Mouse (Mus musculus) R1 (cell line): ENCODE measurements around the gene Rxrg.

Experiments
- DNase-seq: peaks from one replicate; pipeline ENCODE4 v3.0.0-alpha.2; 2018; ENCODE audit warnings: low read depth, low spot score

The Rxrg gene

DNA sequence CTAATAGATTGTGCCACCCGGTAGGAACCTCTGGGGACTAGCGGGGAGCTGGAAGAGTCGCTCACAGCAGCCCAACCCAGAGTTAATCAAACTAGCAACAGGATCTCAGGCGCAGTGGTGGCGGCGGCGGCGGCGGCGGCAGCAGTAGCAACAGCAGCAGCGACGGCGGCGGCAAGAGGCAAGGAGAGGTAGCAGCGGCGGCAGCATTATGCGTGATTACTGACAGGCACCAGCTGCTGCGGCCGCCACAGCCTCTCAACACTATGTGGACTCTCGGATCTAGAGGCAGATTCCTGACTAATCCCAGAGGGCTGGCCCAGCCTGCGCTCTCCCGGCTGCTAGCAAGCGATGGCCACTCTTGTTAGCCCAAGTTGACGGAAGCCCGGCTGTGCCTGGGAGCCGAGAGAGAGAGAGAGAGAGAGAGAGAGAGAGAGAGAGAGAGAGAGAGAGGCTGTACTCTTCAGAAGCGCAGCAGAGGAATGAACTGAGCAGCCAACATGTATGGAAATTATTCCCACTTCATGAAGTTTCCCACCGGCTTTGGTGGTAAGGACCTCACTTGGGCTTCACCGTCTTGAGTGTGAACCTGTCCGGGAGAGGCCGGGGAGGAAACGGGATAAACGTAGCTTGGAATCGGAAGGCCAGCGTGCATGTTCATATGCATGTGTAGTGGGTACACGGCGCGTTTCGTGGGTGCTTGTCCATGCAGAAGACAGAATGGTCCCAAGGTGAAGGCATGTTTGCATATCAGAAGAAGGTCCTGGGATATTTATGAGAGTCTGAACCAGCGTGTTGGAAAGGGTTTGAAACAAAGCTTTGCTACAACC is at the start of gene Rxrg:
Rxrg (plus strand) TSS at position 130 of the 827 bp plus-strand sequence.
- peak; percentile 57 for DNase-seq

DNA sequence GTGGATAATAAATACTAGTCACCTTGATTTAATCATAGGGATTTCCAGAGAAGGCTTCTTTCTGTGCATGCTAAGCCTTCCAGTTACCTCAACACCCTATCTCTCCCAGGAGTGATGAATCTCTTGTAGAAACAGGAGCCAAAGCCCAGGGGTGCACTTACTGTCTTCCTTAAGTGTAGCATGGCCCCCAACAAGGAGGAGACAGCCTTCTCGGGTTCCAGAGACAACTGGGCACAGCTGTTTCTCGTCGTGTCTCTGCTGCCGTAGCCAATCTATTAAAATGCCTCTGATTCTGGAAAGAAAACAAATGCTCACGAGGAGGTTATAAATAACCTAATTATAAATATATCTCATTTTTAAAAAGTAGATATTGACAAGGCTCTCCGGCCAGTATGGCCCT is 48.9 kb upstream of the Rxrg start:
- DNase-seq: no peak

DNA sequence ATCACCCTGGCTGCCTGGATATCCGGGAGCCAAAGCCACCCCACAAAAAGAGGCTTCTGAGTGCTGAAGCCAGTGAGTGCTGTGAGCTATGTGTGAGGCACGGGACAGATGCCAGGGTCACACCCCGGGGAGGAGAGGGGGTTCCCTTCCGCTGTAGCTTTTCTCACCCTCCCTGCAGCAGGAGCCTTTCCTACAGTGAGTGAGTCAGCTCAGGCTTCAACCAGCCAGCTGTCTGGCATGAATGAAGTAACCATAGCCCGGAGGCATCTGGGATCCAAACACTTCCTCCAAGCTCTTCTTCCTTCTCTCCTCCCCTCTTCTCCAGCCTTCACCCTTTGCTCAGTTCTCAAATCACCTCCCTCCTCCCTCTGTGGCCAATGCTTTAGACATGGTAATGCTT is 46.6 kb upstream of the Rxrg start:
- DNase-seq: no peak

DNA sequence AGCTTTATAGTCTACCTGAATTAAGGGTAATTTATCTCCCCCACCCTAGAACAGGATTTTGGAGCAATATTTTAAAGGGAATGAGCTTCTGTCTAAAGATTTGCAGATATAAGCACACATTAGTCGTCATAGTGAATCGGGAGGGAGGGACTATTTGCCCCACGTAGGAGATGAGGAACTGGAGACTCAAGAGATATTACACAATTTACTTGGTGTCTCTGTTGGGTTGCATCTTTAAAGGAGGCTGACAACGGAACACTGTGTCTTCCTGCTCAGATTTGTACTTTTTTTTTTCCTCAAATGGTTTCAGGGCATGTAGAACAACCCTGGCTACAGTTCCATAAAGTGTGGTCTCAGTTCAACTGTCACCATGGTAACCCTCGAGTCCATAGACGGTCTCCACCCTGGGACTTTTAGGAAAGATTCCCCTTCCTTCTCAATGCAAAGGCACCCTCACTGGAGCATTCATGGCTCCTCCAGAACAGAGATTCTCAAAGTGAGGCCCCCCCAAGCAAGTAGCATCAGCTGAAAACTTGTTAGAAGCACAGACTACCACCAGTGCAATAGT is 44.1 kb upstream of the Rxrg start:
- DNase-seq: peak; percentile 23

DNA sequence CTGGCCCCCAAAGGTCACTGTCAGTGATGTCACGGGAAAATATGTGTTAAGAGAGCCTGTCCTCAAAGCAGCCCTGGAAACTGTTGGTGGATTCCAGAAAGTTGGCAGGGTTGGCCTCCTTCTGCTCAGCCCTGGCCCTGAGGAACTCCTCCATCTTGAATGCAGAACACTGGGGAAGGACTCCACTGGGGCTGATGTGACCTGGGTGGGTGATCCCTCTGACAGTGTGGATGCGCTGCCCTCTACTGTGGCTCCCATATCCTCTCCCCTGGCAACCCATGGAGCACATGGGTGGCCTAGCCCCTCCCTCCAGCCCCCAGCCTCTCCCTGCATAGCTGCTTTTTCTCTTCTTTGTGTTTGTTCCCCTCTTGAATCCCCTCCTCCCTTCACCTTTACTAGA is 31.6 kb upstream of the Rxrg start:
- no peak for DNase-seq

DNA sequence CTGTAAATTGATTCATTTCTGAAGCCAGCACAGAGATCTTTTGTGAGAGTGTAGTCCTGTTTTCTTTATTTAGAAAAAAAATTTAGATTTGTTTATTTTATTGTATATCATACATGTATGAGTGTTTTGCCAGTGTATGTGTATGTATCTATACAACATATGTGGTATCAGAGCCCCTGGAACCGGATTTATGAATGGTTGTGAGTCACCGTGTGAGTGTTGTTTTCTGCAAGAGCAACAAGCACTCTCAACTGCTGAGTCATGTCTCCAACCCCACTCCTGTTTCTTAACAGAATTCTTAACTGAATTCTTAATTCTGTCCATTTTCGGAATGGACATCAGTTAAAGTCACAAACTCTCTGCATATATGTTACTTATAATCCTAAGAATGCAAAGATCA is 19.1 kb upstream of the Rxrg start:
- no peak for DNase-seq

DNA sequence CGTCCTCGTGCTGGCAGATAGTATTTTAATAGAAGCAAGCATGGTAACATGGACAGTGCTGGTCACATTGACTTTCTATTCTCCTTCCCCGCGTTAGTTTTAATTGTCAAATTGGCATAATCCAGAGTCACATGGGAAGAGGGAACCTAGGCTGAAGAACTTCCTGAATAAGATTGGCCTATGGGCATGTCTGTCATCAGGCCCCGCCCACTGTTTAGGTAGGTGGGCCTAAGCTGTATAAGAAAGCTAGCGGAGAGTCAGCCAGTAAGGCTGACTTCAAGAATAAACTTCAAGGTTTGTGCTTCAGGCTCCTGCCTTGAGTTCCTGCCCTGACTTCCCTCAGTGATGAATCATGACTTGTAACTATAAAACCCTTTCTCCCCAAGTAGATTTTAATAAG is 15.0 kb upstream of the Rxrg start:
- DNase-seq: peak; percentile 83

DNA sequence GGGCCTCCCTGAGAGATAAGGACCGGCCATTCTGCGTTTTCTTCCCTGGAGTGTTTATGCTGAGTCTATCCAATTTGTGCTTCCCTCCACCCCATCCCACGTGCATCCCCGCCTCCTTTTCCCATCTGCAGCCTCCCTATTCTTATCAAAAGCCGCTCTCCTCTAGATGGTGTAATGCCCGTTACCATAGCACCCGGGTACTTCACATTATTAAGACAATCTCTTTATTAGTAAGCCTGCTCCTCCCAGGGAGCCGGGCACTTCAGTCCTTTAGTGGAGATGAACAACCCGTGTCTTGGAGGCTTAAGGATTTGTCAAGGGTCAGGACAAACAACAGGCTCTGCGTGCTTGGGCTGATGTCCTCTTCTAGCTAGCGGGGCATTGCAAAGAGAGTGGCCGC is 14.3 kb upstream of the Rxrg start:
- DNase-seq: peak; percentile 39

DNA sequence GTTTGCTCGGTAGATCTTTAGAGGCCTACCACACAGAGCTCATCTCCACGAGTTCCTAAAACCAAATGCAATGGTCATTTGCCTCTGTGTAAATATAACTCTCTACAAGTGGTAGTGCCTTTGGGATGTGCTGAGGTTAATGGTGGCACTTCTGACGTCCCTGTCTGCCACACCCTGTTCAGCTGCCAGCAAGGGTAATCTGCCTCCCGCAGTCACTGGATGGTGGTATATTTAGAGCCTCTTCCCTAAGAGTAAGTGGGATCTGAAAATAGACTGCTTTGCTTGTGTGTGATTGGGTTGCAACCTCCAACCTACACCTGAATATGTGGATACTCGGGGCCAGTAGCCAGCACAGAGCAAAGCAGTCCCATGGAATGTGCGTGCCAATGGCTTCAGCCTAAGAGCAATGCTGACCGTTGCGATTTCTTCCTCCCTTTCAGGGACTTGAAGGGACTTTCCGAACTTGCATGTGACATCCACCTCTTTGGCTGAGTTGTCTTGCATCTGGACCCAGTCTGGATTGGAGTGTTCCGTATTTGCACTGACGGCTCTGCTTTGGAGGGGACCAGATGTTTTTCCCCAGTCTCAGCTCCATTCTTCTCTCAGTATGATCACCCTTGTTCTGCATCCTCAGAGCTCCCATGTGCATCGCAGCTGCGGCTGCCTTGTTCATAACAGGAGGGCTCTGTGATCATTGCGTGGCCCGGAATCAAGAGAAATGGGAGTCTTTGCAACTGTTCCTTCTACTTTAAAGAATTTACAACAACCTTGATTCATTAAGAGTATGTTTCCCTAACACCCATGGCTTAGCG is 9.2 kb upstream of the Rxrg start:
- no peak for DNase-seq

DNA sequence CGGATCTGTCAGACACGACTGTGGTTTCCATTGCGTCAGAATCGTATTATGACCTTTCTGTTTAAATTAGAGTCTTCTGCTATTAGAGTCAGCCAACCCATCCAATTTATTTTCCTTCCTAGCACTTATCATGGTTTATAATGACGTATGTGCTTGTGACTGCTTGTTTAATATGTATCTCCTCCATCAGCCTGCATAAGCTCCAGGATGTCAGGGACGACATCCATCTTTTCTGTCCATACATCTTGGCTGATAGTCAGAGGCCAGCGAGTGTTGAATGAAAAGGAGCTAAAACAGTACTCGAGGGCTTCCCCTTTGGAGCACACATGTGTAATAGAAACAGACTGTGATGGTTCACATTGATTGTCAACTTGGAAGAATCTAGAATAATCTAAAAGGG is 6.0 kb upstream of the Rxrg start:
- no peak for DNase-seq

DNA sequence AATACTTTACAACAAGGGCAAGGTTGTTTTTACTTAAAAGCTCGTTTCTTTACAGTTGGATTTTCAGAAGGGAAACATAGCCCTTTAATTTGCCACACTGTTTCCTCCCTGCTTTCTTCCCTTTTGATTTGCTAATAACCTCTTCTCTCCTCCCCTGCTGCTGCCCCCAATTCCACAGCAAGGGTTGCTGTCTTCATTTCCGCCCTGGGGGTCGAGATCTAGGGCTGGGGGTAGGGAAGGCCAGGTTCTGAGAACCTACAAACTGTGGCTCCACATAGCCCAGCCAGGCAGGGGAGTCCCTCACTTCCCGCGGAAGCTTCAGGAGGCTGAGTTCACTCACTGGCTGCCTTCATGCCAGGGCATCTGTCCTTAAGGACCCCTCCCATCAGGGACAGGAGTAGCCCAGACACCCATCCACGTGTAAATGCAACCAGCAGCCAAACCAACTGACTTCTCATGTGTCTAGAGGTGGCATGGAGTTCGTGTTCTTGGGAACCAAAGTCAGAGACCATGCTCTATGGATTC is 1.1 kb downstream of the Rxrg start:
- DNase-seq: peak; percentile 61

DNA sequence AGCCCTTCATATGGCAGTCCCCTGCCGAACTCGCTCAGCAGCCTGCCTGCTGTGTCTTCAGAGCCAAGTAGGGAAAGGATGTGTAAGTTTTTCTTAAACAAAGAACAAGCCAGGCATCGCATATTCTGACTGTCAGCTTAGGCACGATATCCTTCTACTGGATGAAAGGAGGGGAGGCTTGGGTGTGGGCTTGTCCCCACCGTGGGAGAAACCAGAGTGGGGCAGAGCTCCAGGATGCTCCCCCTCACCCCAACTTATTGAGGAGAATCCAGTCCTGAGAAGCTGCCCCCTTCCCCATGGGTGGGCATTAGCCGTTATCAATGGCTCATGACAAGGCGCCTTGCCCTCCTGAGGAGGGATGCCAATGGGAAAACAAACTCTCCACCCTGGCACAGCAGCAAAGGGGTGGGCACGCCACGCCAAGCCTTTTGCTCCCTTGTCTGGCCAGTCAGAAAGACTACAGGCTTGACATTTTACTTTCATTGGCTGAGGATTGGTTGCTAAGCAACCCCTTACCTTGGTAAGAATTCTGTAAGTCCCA is 10.1 kb downstream of the Rxrg start:
- peak; percentile 65 for DNase-seq

DNA sequence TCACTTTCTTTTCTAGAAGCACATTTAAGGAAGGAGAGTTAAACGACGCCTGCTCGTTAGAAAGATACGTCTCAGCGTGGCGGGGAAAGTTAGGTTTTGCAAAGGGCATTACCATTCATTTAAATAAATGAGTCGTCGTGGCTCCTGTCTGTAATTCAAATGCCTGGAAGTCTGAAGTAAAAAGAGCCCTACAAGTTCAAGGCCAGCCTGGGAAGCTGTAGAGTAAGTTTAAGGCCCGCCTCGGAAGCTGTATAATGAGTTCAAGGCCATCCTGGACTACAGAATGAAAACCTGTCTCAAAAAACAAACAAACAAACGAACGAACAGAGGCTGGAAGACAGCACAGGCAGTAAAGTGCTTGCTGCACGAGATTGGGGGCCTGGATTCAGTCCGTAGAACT is 18.9 kb downstream of the Rxrg start:
- peak; percentile 57 for DNase-seq

DNA sequence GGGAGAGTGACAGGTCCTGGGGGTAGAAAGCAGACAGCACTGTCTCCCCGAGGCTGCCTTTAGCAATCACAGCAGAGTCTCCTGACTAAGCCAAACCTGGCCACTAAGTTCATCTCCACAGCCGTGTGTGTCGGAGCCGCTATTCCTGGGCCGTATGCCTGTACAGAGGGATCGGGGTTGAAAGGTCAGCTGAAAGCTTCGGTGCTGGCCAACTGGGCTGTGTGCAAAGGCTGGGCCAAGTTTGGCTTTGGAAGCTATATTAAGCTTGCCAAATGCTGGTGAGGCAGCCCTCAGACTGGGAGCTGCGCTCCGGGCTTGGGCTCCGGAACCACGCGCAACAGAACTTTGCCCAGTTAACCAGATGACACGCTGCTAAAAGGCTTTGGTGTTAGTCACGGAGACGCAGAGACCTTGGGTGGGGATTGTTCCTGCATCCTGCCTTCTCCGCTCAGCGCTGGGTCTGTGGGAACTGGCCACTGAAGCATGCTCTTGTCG is 19.9 kb downstream of the Rxrg start:
- no peak for DNase-seq

DNA sequence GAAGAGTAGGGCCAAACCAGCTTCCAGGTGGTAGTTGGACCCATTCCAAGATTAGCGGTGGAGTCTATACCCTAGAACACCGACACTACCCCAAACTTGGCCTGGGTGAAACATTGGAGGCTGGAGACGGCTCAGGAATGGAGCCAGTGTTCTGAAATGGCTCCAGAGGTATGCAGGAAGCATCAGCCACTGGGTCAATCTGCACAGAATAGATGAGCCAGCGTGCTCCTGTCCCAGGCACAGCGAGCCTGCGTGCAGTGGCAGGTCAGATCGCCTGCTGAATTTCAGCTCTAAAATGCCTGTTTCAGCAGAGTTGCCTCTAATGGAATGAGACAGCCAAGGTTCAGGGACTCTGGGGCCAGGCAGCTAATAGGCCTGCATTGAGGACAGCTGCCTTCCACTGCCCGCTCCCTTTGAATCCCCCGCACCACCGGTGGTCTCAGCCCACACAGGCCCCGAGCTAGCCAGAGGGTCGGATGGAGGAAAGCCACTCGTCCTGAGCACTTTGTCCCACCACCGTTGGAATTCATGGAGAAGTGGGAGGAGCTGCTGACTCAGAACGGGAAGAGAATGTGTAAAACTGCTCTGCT is 22.1 kb downstream of the Rxrg start:
- peak; percentile 49 for DNase-seq

DNA sequence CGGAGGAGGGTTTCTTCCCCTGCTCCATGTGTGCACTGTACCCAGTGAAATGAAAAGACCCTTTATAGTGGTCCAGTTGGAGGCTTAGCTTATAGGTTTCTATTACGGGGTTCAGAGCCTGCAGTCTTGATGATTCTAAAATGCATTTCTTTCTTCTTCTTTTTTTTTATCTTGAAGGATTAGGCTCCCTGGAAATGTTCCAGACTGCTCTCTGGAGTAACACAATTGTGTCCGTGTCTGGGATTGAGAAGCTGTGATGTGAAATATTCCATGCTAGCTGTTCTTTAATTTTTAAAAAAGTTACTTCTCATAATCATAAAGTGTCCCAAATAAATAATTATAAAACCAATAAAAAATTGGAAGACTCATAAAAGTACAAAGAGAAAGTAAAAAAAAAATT is 26.9 kb downstream of the Rxrg start:
- no peak for DNase-seq

DNA sequence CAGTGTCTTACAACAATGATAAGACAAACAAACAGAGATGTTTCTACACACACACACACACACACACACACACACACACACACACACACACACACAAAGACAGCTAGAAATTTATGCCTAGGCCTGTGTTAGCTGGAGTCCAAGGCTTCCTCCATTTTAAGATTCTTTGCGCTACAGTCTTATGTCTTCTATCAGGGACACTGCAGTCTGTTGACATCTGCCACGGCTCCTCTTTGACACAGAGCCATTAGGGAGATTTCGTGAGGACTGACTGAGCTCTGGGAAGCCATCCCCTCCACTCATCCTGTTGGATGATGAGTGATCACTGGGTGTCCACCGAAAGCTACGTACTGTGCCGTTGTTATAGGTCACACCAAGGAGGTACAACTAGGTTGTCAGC is 33.6 kb downstream of the Rxrg start:
- DNase-seq: no peak

DNA sequence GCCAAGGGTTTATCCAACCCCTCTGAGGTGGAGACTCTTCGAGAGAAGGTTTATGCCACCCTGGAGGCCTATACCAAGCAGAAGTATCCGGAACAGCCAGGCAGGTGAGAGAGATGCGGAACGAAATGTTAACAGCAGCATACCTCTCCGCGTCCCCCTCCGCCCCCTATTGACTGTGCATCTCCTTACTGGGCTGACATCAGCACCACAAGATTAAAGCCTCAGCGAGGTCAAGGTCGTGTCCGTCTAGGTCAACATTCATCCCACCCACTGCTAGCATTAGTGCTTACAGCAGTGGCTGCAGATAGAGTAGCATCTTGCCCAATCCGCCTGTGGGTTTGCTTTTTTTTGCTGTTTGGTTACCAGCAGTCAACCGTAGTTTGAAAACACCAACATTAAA is 37.5 kb downstream of the Rxrg start:
- peak; percentile 74 for DNase-seq

DNA sequence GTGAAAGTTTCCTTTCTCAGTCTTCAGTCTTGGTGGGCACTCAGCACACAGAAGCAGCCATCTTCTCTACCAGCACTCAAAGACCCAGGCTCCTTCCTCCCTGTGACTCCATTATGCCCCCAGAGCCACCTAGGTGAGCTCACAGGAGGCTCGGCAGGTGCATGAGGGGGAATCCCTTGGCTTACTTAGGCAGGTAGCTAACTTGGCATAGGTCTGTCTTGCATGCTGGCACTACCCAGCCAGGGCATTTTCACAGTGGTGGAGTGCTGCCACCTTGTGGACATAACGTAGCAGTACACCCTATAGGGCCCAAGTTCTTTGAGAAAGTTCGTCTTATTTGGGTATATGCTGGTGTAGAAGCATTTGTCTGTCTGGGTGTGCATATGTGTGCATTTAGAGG is 38.8 kb downstream of the Rxrg start:
- peak; percentile 74 for DNase-seq

DNA sequence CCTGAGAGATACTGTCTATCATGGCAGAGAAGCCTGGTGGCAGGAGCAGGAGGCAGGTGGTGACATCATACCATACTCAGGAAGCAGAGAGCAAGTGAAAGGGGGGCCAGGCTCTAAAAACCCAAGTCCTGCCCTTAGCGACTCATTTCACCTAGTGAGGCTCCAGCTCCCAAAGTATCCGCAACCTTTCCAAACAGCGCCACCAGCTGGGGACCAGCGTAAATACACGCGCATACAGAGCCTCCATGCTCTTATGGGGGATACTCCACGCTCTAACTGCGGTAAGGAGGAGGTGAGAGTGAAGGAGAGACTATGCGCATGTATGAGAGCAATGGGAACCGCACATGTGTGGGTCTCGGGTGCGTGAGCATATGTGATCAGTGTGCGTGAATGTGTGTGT is 39.9 kb downstream of the Rxrg start:
- DNase-seq: peak; percentile 78

DNA sequence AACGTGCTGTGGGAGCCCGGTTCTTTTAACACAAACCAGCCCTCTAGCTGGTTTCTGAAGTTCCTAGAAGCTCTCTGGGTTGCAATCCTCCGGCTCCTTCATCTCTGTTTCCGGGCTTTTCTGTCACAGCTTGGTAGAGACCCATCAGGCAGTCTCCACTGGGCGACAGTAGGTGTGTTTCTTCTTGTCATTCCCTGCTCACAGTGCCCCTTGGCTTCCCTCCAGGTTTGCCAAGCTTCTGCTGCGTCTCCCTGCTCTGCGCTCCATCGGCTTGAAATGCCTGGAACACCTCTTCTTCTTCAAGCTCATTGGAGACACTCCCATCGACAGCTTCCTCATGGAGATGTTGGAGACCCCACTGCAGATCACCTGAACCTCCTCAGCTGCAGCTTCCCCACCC is 40.7 kb downstream of the Rxrg start:
- DNase-seq: no peak
